Mouse (Mus musculus) lung, postnatal 0 days (tissue): ENCODE measurements around the gene Foxj2.

Experiments used
- CTCF ChIP-seq: IDR thresholded peaks from 2 replicates; pipeline ENCODE4 v1.5.1; 2016; ENCODE audit warnings: antibody characterized with exemption, mild to moderate bottlenecking
- EP300 ChIP-seq: IDR thresholded peaks from 2 replicates; pipeline ENCODE4 v1.6.1; 2016; ENCODE audit warnings: antibody characterized with exemption, mild to moderate bottlenecking, control low read depth

DNA sequence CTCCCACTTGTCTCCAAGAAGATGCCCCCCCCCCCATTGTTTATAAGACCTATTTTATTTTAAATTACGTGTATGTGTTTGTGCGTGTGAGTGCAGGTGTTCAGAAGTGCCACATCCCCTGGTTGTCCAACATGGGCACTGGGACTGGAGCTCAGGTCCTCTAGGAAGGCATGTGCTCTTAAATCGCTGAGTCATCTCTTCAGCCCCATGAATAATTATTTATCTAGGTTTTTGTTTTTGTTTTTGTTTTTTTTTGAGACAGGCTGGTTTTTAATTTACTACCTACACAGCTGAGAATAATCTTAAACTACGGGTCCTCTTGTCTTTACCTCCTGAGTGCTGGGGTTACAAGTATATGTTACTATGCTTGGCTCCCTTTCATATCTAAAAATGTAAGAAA is 6.1 kb upstream of the Foxj2 start:
- no peak for TF ChIP-seq CTCF
- TF ChIP-seq EP300: no peak
